Mouse (Mus musculus) adrenal gland, adult 10 weeks (tissue): ENCODE measurements around the gene Gm3182. TPM values are rescaled to one million over a fixed set of nuclear protein-coding genes. Genes with fewer than 3 reads are reported as not detected.

Experiments
- polyA plus RNA-seq: library from polyadenylated mRNA; stranded (reverse); fragments of 350-450 nt; fragmentation: Illumina TruSeq; extraction: RNeasy Lipid Tissue Mini Kit (QIAGEN cat#74804); gene quantifications from one replicate; pipeline ENCODE4 v1.2.3, GENCODE M21; 2014; ENCODE audit warnings: low read depth, low replicate concordance

Gene Gm3182
- not detected for polyA plus RNA-seq

GRCm38 (mm10) chr14:4481445-4481844 lies at the start of gene Gm3182:
Gene Gm3182 (plus strand): TSS chr14:4481745.

Other genes starting within 250 kb of the Gm3182 start
- not detected for gene Gm3138, start 232.1 kb upstream of the Gm3182 start, polyA plus RNA-seq
- not detected for gene Gm3149, start 164.5 kb upstream of the Gm3182 start, polyA plus RNA-seq
- gene 2610042L04Rik, start 147.0 kb upstream of the Gm3182 start, polyA plus RNA-seq = not detected
- gene Gm3159, start 84.2 kb upstream of the Gm3182 start, polyA plus RNA-seq = not detected
- not detected for gene Gm3164, start 66.3 kb upstream of the Gm3182 start, polyA plus RNA-seq
- gene Gm3173, start 50.8 kb upstream of the Gm3182 start, polyA plus RNA-seq = not detected
- gene Gm3047, start 73.7 kb downstream of the Gm3182 start, polyA plus RNA-seq = not detected
- not detected for gene Gm8159, start 150.6 kb downstream of the Gm3182 start, polyA plus RNA-seq
- gene Gm3239, start 182.4 kb downstream of the Gm3182 start, polyA plus RNA-seq = not detected
- gene Gm7876, start 227.5 kb downstream of the Gm3182 start, polyA plus RNA-seq = not detected
- gene Gm3252, start 245.0 kb downstream of the Gm3182 start, polyA plus RNA-seq = not detected